Mouse (Mus musculus) olfactory bulb, adult 2 months (tissue): ENCODE measurements around the gene Jaml. TPM values are rescaled to one million over a fixed set of nuclear protein-coding genes. Genes with fewer than 3 reads are reported as not detected.

Experiments
- H3K27ac ChIP-seq: fragments of 200-500 bp; 2 replicates; pipeline ENCODE4 v1.5.1; 2012; ENCODE audit warnings: low read depth, low read length; ENCODE audit not compliant: insufficient read depth
- H3K4me1 ChIP-seq: fragments of 200-500 bp; 2 replicates; pipeline ENCODE4 v1.6.1; 2012; ENCODE audit warnings: low read length; ENCODE audit not compliant: control insufficient read depth, insufficient read depth
- H3K4me3 ChIP-seq: fragments of 200-500 bp; 2 replicates; pipeline ENCODE4 v1.5.1; 2012; ENCODE audit warnings: mild to moderate bottlenecking, low read depth, low read length, moderate library complexity; ENCODE audit not compliant: insufficient read depth
- CTCF ChIP-seq: fragments of 200-500 bp; IDR thresholded peaks from 2 replicates; pipeline ENCODE4 v1.5.1; 2012; ENCODE audit warnings: low read depth, mild to moderate bottlenecking, low read length, moderate library complexity; ENCODE audit not compliant: insufficient read depth
- POLR2A ChIP-seq: fragments of 200-500 bp; IDR thresholded peaks from 2 replicates; pipeline ENCODE4 v1.6.1; 2012; ENCODE audit warnings: mild to moderate bottlenecking, low read depth, low read length, moderate library complexity; ENCODE audit not compliant: insufficient read depth
- WGBS: fragments of 180-500 bp; shearing (Covaris S2); methylation state at CpG from one replicate; pipeline ENCODE4 v1.1.7; 2018; 5-methylcytosine and 5-hydroxymethylcytosine counted together
- polyA plus RNA-seq: library from polyadenylated mRNA; stranded (reverse); fragments of >200 nt; gene quantifications from 2 replicates; pipeline ENCODE4 v1.2.4, GENCODE M21; 2012; ENCODE audit warnings: low replicate concordance; ENCODE audit not compliant: missing spikeins, insufficient read depth, insufficient read length

Gene Jaml
- polyA plus RNA-seq, 1 experiment = not detected

- WGBS = 81% methylated on average over 9 of the region's 9 CpGs
- TF ChIP-seq CTCF (no peak), POLR2A (no peak)
- H3K4me3 ChIP-seq = no peak overlapping the region
- no peak overlapping the region for H3K27ac ChIP-seq
- H3K4me1 ChIP-seq = peaks cover 11% of the 10 kb centered on the region; the same call in 1 of the 2 replicates
Observed at GRCm38 (mm10) chr9:45116819-45117218, 37.8 kb downstream of the Jaml start.

DNA sequence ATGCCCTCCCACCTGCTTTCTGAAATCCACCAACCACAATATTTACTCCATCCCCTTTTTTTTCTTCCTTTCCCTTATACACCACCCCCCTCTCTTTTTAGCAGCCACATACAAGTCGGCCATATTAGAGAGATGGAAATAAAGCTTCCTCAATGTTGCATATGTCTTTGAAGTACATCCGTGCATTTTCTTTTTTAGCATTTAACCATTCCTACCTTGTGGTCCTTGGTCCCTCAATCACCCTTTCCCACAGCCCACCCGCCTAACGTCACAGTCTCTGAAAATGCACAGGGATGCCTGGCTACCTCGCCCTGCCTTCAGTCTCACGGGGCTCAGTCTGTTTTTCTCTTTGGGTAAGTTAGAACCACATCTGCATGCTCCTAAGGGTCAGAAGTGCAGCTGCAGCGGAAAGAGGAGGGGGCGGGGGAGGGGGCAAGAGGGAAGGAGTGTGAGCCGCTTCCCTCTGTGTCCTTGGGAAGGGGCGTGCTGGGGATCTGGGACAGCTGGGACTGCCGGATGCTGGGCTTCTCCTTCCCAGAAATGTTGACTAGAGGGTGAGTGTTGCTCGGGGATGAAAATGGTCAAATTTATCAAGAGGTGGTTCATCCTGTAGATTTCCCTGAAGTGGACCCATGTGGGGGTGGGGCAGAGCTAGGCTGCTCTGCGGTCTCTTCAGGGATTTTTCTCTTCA, 38.9 kb downstream of the Jaml start, which contains the start of gene Scn2b:
Scn2b (plus strand) TSS at position 42 of the 691 bp plus-strand sequence.
- Histone ChIP-seq H3K4me3 (peak within 1 kb of the TSS; percentile 57), H3K4me1 (peaks cover 13% of the 10 kb centered on the region; the same call in 1 of the 2 replicates), H3K27ac (peak within 1 kb of the TSS; percentile 73)
- WGBS = 2% methylated on average over 13 of the region's 13 CpGs
- no peak for TF ChIP-seq CTCF
- TF ChIP-seq POLR2A = no peak

GRCm38 (mm10) chr9:45118552-45118951, 39.6 kb downstream of the Jaml start:
- Histone ChIP-seq H3K4me3 (peak overlapping the region; percentile 42), H3K4me1 (peaks cover 13% of the 10 kb centered on the region; the same call in 1 of the 2 replicates), H3K27ac (no peak overlapping the region)
- no peak for TF ChIP-seq POLR2A
- 25% methylated on average over 10 of the region's 10 CpGs for WGBS

GRCm38 (mm10) chr9:45119316-45119953, 40.5 kb downstream of the Jaml start:
- no peak for TF ChIP-seq CTCF
- no peak for TF ChIP-seq POLR2A
- H3K27ac ChIP-seq = no peak overlapping the region
- no peak overlapping the region for H3K4me3 ChIP-seq
- peaks cover 13% of the 10 kb centered on the region; the same call in 1 of the 2 replicates for H3K4me1 ChIP-seq
- 95% methylated on average over 8 of the region's 8 CpGs for WGBS

DNA sequence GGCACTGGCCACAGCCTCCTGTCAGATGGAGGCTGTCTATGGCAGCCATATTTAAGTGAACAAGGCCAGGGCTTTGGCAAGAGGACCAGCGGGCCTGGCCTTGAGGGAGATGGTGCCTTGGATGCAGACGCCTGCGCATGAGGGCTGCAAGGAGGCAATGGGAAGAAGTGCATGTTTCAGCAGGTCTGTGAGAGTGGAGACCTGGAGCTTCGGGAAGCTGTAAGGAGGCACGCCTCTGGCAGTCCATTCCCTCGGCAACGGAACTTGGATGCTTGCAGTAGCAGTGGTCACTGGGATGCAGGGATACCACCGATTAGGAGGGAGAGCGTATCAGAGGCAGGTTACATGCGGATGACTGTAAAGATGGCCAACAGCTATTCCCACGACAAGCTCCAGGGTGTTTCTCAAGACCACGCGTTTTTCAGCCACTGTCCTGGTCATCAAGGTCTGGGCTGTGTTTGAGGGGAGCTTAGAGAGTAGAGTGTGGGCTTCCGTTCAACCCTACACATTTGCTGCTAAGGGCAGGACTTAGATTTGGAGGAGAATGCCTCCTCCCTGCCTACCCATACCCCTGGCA, 41.1 kb downstream of the Jaml start:
- no peak overlapping the region for H3K4me3 ChIP-seq
- WGBS = 90% methylated on average over 14 of the region's 14 CpGs
- TF ChIP-seq CTCF = no peak
- no peak for TF ChIP-seq POLR2A
- H3K27ac ChIP-seq = no peak overlapping the region
- H3K4me1 ChIP-seq = peaks cover 13% of the 10 kb centered on the region; the same call in 1 of the 2 replicates

GRCm38 (mm10) chr9:45120567-45120966, 41.6 kb downstream of the Jaml start:
- H3K4me3 ChIP-seq = no peak overlapping the region
- H3K27ac ChIP-seq = no peak overlapping the region
- TF ChIP-seq POLR2A = no peak
- no peak for TF ChIP-seq CTCF
- 94% methylated on average over 6 of the region's 6 CpGs for WGBS
- H3K4me1 ChIP-seq = peaks cover 13% of the 10 kb centered on the region; the same call in 1 of the 2 replicates

- TF ChIP-seq CTCF = no peak
- TF ChIP-seq POLR2A = no peak
- Histone ChIP-seq H3K4me1 (peaks cover 13% of the 10 kb centered on the region; the same call in 1 of the 2 replicates), H3K4me3 (no peak overlapping the region), H3K27ac (no peak overlapping the region)
- WGBS = 55% methylated on average over 6 of the region's 6 CpGs
Observed at GRCm38 (mm10) chr9:45121001-45121400, 42.0 kb downstream of the Jaml start.

DNA sequence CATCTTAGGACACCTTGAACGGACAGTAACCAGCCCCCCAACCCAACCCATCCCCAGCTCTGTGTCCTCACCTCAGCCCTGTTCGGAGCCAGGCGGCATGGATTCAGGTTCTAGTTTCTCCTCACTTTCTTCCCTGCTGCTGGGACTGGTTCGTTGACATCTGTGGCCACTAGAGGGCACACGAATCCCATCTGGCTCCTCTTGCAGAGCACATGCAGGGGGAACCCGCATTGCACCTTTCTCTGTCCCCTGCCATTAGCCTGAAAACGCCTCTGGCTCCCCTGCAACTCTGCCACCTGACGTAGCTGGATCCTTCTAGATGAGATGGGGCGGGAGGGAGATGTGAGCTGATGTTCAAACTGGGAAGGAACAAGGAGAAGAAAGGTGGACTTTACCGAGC, 42.8 kb downstream of the Jaml start:
- Histone ChIP-seq H3K27ac (no peak overlapping the region), H3K4me3 (no peak overlapping the region), H3K4me1 (peaks cover 13% of the 10 kb centered on the region; the same call in 1 of the 2 replicates)
- 3% methylated on average over 10 of the region's 10 CpGs for WGBS
- TF ChIP-seq POLR2A (no peak), CTCF (peak; percentile 86)
